In the genomic region with DNA sequence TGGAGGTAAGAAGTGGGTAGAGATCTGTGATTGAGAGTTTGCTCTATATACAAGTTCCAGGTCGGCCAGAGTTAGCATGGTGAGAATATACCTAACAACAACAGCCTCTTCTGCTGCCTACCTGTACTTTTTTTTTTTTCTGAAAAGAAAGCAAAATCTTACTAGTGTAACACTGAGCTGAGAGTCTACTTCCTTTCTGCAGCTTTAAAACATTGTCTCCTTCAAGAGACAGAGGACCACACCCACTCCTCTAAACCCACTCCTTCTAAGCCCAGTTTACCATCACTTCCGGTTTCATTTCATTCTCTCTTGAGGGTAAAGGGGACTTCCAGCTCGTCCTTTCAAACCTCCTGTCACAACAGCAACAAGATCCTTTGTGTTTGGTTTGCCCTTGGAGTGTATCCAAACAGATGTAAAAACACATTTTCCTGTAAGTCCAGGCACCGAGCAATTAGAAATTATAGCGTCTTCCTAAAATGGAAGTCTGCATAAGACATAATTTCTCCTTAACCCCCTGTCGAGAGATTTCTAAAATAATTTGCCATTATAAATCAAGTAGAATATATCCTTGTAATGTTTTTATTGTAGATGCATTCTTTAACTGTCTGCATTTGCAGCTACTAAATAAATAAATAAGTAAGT, we compare ENCODE assay signal across 10 mouse cellular contexts. TPM values are rescaled to one million over a fixed set of nuclear protein-coding genes. Genes with fewer than 3 reads are reported as not detected.
A peak's percentile ranks its signal among the peaks of the same experiment; 100 is the strongest.
DNase-seq lines count a peak whose midpoint lies in the region; ATAC-seq and TF ChIP-seq lines count a peak whose summit lies in the region.
"Had no signal": no experiment of that assay in that cellular context is flagged by ENCODE, and none has a peak within 500 bp of the region (broad histone marks: within the 10 kb centered on the region; RNA-seq: fewer than 3 reads in every experiment).

No protein-coding gene starts in this region.

- peaks cover 5% of the 10 kb centered on the region; the same call in 1 of the 2 replicates for H3K36me3 ChIP-seq in heart, adult 2 months (ENCODE audit: control insufficient read depth, insufficient read depth, low read length)
- peaks cover 4% of the 10 kb centered on the region; the same call in 1 of the 2 replicates for H3K36me3 ChIP-seq in heart, embryonic 11.5 days (ENCODE audit: control insufficient read depth, insufficient read depth, low read length)

- peak overlapping the region; percentile 6; the same call in 1 of the 2 replicates for H3K4me3 ChIP-seq in heart, adult 2 months
- H3K4me3 ChIP-seq in heart, embryonic 11.5 days (ENCODE audit: low read depth, low read length), result no peak overlapping the region
- H3K4me3 ChIP-seq in cerebellum, adult 2 months (replicated peaks; ENCODE audit: insufficient read depth, low read depth, low read length), result no peak overlapping the region
- H3K4me3 ChIP-seq: neural tube, embryonic 15.5 days had no signal

- H3K9me3 ChIP-seq in heart, embryonic 11.5 days (replicated peaks; ENCODE audit: control insufficient read depth, low read length), result no peaks in the 10 kb centered on the region
- H3K9me3 ChIP-seq: neural tube, embryonic 15.5 days had no signal

- H3K79me2 ChIP-seq in heart, adult 2 months (replicated peaks; ENCODE audit: control insufficient read depth, insufficient read depth, low read length), result no peaks in the 10 kb centered on the region

- H3K27ac ChIP-seq in heart, adult 2 months, result no peak overlapping the region
- H3K27ac ChIP-seq in heart, embryonic 11.5 days (ENCODE audit: low read depth, low read length), result no peak overlapping the region
- no peak overlapping the region for H3K27ac ChIP-seq in cerebellum, adult 2 months (ENCODE audit: insufficient read depth, low read length)
- H3K27ac ChIP-seq: hindbrain, embryonic 14.5 days; neural tube, embryonic 15.5 days had no signal

- intact Hi-C loops in heart, adult 2 months (cut with DNase I), result loop anchor here (5.0 kb wide), 1 partner anchor 108 kb away; the partner anchor contains the start of gene Ipmk

- 35% methylated on average over 6 of the region's 6 CpGs for WGBS in heart, adult 2 months
- 67% methylated on average over 6 of the region's 6 CpGs for WGBS in heart, embryonic 11.5 days (ENCODE audit: insufficient replicate concordance)
- 65% methylated on average over 6 of the region's 6 CpGs for WGBS in cerebellum, adult 2 months

- TF ChIP-seq CTCF in heart, adult 2 months (IDR thresholded peaks at IDR 0.05), result no peak
- no peak for TF ChIP-seq CTCF in cerebellum, adult 2 months (IDR thresholded peaks at IDR 0.05; ENCODE audit: borderline replicate concordance, insufficient read depth, low read depth, low read length)

- ATAC-seq in heart, embryonic 11.5 days (replicated peaks; ENCODE audit: insufficient number of reproducible peaks, low FRiP score, low TSS enrichment), result no peak
- peak; percentile 62 for ATAC-seq in granulocyte monocyte progenitor cell, adult 5-6 weeks (replicated peaks; ENCODE audit: poor library complexity, severe bottlenecking)
- ATAC-seq in megakaryocyte, adult 5-6 weeks (ENCODE audit: poor library complexity, severe bottlenecking), result peak; percentile 55

- no peak for TF ChIP-seq EP300 in heart, adult 2 months (IDR thresholded peaks at IDR 0.05; ENCODE audit: insufficient read depth, low read depth, low read length)

- H3K27me3 ChIP-seq in heart, adult 2 months (ENCODE audit: control insufficient read depth, insufficient read depth, low read length), result no peaks in the 10 kb centered on the region
- no peaks in the 10 kb centered on the region for H3K27me3 ChIP-seq in heart, embryonic 11.5 days (ENCODE audit: control insufficient read depth, insufficient read depth, low read length)
- H3K27me3 ChIP-seq in cerebellum, adult 2 months (ENCODE audit: control insufficient read depth, insufficient read depth, low read length), result no peaks in the 10 kb centered on the region
- H3K27me3 ChIP-seq: neural tube, embryonic 15.5 days had no signal

- no peak for DNase-seq in heart, adult 2 months
- peak; percentile 85 for DNase-seq in CD4-positive, CD25-positive, alpha-beta regulatory T cell, adult 2 months (ENCODE audit: low read depth, low spot score)
- DNase-seq in adrenal gland, postnatal 36 days, result no peak
- no peak for DNase-seq in cerebellum, adult 2 months
- DNase-seq in testis, postnatal 14 days (ENCODE audit: low spot score), result no peak

- peaks cover 2% of the 10 kb centered on the region; the same call in 1 of the 2 replicates for H3K4me1 ChIP-seq in heart, adult 2 months (ENCODE audit: control insufficient read depth, insufficient read depth, low read length)
- H3K4me1 ChIP-seq in heart, embryonic 11.5 days (ENCODE audit: control insufficient read depth, insufficient read depth, low read length), result peaks cover 3% of the 10 kb centered on the region
- no peaks in the 10 kb centered on the region for H3K4me1 ChIP-seq in cerebellum, adult 2 months (ENCODE audit: control insufficient read depth, insufficient read depth, low read length)

- no peak overlapping the region for H3K4me2 ChIP-seq in heart, embryonic 11.5 days
- H3K4me2 ChIP-seq: hindbrain, embryonic 14.5 days; neural tube, embryonic 15.5 days had no signal

- TF ChIP-seq POLR2A in heart, adult 2 months (IDR thresholded peaks at IDR 0.05; ENCODE audit: insufficient read depth, low read depth, low read length), result no peak
- no peak for TF ChIP-seq POLR2A in cerebellum, adult 2 months (IDR thresholded peaks at IDR 0.05; ENCODE audit: borderline replicate concordance, insufficient read depth, low read length)

- H3K9ac ChIP-seq in heart, adult 2 months (ENCODE audit: low read depth, low read length), result no peak overlapping the region
- H3K9ac ChIP-seq in heart, embryonic 11.5 days (ENCODE audit: low read depth, low read length), result no peak overlapping the region
- H3K9ac ChIP-seq: hindbrain, embryonic 14.5 days; neural tube, embryonic 15.5 days had no signal

RNA-seq across cellular contexts. Expression of gene Tfam, which starts 1.5 kb away (rescaled TPM):
- total RNA-seq in heart, adult 2 months (2021), result 10 to 100 TPM; 61.0 to 67.5 TPM
- polyA plus RNA-seq in heart, adult 2 months (2012; rRNA removed), result 8.6 and 13.1 TPM in 2 replicates
- 62.6 and 67.5 TPM in 2 replicates for polyA plus RNA-seq in heart, embryonic 11.5 days (2014; fragmentation: Nextera tagmentation; extraction: Ambion mirVana)
- total RNA-seq in granulocyte monocyte progenitor cell, adult 5-6 weeks (2014; fragmentation: Nextera tagmentation), result 52.6 and 71.6 TPM in 2 replicates
- 73.2 and 91.8 TPM in 2 replicates for total RNA-seq in granulocyte monocyte progenitor cell, adult 5-6 weeks (2017)
- total RNA-seq in megakaryocyte, adult 5-6 weeks (2015), result 38.6 and 42.3 TPM in 2 replicates
- total RNA-seq in megakaryocyte, adult 5-6 weeks (2017), result 43.4 and 56.1 TPM in 2 replicates
- total RNA-seq in adrenal gland, postnatal 36 days (2021), result 10 to 100 TPM; 53.0 to 58.1 TPM
- 23.0 and 27.2 TPM in 2 replicates for polyA plus RNA-seq in cerebellum, adult 2 months (2012; rRNA removed)

RNA-seq across cellular contexts. Expression of gene Ube2d1, which starts 45.5 kb away (rescaled TPM):
- 10 to 100 TPM; 40.5 to 46.8 TPM for total RNA-seq in heart, adult 2 months (2021)
- 48.7 and 76.4 TPM in 2 replicates for polyA plus RNA-seq in heart, adult 2 months (2012; rRNA removed)
- 81.2 and 86.9 TPM in 2 replicates for polyA plus RNA-seq in heart, embryonic 11.5 days (2014; fragmentation: Nextera tagmentation; extraction: Ambion mirVana)
- 40.5 and 61.7 TPM in 2 replicates for total RNA-seq in granulocyte monocyte progenitor cell, adult 5-6 weeks (2014; fragmentation: Nextera tagmentation)
- 11.2 and 15.2 TPM in 2 replicates for total RNA-seq in granulocyte monocyte progenitor cell, adult 5-6 weeks (2017)
- total RNA-seq in megakaryocyte, adult 5-6 weeks (2015), result 87.2 and 91.7 TPM in 2 replicates
- total RNA-seq in megakaryocyte, adult 5-6 weeks (2017), result 17.7 and 18.7 TPM in 2 replicates
- 10 to 100 TPM; 15.6 to 22.3 TPM for total RNA-seq in adrenal gland, postnatal 36 days (2021)
- 123 and 127 TPM in 2 replicates for polyA plus RNA-seq in cerebellum, adult 2 months (2012; rRNA removed)
